Mouse (Mus musculus): ENCODE results near the gene Bcl2l15. TPM values are rescaled to one million over a fixed set of nuclear protein-coding genes. Genes with fewer than 3 reads are reported as not detected.
"Not testable (repeated sequence)": the region's sequence is repeated elsewhere in the genome, so short reads cannot be mapped to it uniquely, and the experiment has no call there.

Bcl2l15 gene
- polyA plus RNA-seq, 1 experiment from 2014 or later, result 5.2 TPM

DNA sequence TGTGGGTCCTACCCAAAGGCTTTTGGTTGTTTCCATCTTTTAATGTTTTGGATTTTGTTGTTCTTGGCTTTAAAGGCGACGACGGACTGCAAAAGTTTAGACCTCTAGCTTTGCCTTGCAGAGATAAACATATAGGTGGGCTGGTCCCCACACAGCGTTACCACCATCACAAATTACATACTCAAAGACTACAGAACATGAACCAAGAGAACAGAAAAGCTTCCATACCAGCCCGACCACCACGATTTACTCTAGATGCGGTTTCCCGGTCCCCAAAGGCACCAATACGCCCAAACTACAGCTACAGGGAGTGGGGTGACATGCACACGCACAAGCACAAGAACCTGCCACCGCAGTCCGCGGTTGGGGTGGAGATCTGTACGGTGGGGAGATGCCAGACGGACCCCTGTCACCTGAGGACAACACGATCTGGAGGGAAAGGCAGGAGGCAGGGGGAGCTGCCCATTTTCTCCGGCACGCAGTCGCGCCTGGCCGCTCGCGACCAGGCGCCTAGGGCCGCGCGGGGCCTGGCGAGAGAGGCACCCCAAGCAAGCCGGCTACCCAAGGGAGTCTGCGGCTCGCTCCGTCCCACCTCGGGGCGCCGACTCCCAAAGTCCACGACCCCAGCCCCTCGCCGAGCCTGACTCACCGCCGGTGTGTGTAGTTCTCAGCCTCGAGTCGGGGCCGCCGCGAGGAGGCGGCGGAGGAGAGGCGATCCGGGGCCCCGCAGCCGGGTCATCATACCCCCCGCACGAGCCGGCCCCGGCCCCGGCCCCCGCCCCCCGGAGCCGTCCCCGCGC lies 41.9 kb upstream of the Bcl2l15 start:
- WGBS, result under 1% methylated on average over 27 of the region's 61 CpGs
- Histone ChIP-seq H3K4me3 (ENCODE audit: low read depth, low read length) (peak overlapping the region; percentile 94), H3K36me3 (ENCODE audit: control insufficient read depth, insufficient read depth, low read length) (no peaks in the 10 kb centered on the region), H3K27me3 (ENCODE audit: control insufficient read depth, insufficient read depth, low read length) (no peaks in the 10 kb centered on the region), H3K4me2 (replicated peaks; ENCODE audit: low read depth) (peak overlapping the region; percentile 76), H3K9ac (ENCODE audit: low read length) (peak overlapping the region; percentile 94), H3K27ac (replicated peaks) (peak overlapping the region; percentile 96), H3K4me1 (replicated peaks; ENCODE audit: control insufficient read depth, insufficient read depth) (0 out of 2 replicates have a peak, but pooled peaks cover 2% of the 10 kb centered on the region), H3K9me3 (ENCODE audit: control insufficient read depth, low read length) (no peaks in the 10 kb centered on the region)
- DNase-seq (ENCODE audit: low spot score) (no peak), ATAC-seq (ENCODE audit: low FRiP score, low TSS enrichment) (peak; percentile 75)
- TF ChIP-seq EP300 (optimal IDR thresholded peaks at IDR 0.05), result no peak
- no peak for TF ChIP-seq CTCF (IDR thresholded peaks at IDR 0.05; ENCODE audit: low read depth)

DNA sequence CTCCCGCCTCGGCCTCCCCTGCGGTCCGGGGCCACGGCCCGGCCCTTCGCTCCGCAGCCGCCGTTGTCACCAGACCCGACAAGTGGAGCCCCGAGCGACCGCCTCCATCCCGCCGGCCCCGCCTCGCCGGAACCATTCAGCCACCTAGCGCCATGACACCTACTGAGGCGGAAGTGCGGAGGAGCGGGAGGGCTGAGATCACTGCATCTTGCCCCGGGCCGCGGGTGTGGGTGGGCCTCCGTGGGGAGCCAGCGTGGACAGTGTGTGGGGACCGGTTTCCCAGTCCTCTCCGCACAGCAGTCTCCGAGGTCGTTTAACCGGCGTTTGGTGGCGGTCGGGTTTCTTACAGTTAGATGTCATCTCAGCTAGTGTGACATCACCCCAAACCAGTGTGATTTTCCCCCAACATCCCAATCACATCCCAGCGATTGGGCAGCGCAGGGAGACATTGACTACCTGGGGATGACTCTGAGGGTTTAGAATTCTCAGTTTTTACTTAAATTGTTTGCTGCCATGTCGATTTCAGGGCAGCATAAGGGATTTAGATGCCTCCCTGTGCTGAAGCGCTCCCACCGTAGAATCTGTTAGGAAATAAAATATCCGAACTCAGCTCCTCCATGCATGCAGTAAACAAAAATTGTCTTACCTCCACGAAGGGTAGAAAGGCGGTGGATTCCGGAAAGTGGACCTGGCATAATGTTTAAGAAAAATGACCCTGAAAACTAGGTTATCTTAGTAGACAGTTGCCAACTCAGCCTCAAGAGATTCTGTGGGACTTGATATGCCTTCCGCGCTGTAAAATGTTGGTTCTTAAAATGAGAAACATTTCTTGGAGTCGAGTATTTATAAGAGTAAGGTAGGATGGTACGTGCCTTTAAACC lies 40.9 kb upstream of the Bcl2l15 start, which contains the start of gene Hipk1:
TSS of gene Hipk1 (minus strand) at position 334 of the 881 bp plus-strand sequence.
- Histone ChIP-seq H3K9ac (ENCODE audit: low read length) (peak within 1 kb of the TSS; percentile 94), H3K4me3 (ENCODE audit: low read depth, low read length) (peak within 1 kb of the TSS; percentile 94), H3K36me3 (ENCODE audit: control insufficient read depth, insufficient read depth, low read length) (no peaks in the 10 kb centered on the region), H3K9me3 (ENCODE audit: control insufficient read depth, low read length) (no peaks in the 10 kb centered on the region), H3K4me1 (replicated peaks; ENCODE audit: control insufficient read depth, insufficient read depth) (0 out of 2 replicates have a peak, but pooled peaks cover 2% of the 10 kb centered on the region), H3K27ac (replicated peaks) (peak within 1 kb of the TSS; percentile 96), H3K27me3 (ENCODE audit: control insufficient read depth, insufficient read depth, low read length) (no peaks in the 10 kb centered on the region), H3K4me2 (replicated peaks; ENCODE audit: low read depth) (peak within 1 kb of the TSS; percentile 76)
- ATAC-seq (ENCODE audit: low FRiP score, low TSS enrichment) (peak; percentile 97), DNase-seq (ENCODE audit: low spot score) (peak; percentile 96)
- peak; percentile 47 for TF ChIP-seq CTCF (IDR thresholded peaks at IDR 0.05; ENCODE audit: low read depth)
- peak; percentile 71 for TF ChIP-seq EP300 (optimal IDR thresholded peaks at IDR 0.05)
- 11% methylated on average over 46 of the region's 49 CpGs for WGBS

DNA sequence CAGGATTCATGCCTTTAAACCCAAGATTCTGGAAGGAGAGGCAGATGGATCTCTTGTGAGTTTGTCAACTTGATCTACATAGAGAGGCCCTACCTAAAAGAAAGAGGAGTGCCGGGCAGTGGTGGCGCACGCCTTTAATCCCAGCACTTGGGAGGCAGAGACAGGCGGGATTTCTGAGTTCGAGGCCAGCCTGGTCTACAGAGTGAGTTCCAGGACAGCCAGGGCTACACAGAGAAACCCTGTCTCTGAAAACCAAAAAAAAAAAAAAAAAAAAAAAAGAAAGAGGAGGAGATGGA lies 40.3 kb upstream of the Bcl2l15 start:
- not testable (repeated sequence) for H3K9ac ChIP-seq (ENCODE audit: low read length); H3K27me3 ChIP-seq (ENCODE audit: control insufficient read depth, insufficient read depth, low read length); H3K9me3 ChIP-seq (ENCODE audit: control insufficient read depth, low read length); H3K27ac ChIP-seq (replicated peaks); ATAC-seq (ENCODE audit: low FRiP score, low TSS enrichment); DNase-seq (ENCODE audit: low spot score); H3K4me1 ChIP-seq (replicated peaks; ENCODE audit: control insufficient read depth, insufficient read depth); H3K4me3 ChIP-seq (ENCODE audit: low read depth, low read length); H3K4me2 ChIP-seq (replicated peaks; ENCODE audit: low read depth); H3K36me3 ChIP-seq (ENCODE audit: control insufficient read depth, insufficient read depth, low read length)
- 89% methylated on average over 5 of the region's 5 CpGs for WGBS

DNA sequence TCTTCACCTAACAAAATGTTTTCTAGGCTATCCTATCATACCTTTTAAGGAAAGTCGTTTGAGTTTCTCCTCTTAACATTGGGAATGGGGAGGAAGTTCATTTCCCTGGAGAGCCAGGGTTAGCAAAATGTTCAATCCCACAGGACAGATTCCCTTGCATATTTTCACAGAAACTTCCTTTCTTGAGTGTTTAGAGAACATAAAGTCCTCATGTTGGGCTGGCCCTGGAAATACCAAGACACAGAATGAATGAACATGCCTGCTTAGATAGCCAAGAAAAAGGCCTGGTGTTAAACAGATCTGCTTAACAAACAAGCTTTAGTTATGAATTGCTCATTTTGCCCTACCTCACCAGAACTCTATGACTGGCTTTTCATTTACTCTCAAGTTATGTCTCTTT lies 39.8 kb upstream of the Bcl2l15 start:
- TF ChIP-seq CTCF (IDR thresholded peaks at IDR 0.05; ENCODE audit: low read depth), result no peak
- no peak for TF ChIP-seq EP300 (optimal IDR thresholded peaks at IDR 0.05)
- Histone ChIP-seq H3K36me3 (ENCODE audit: control insufficient read depth, insufficient read depth, low read length) (no peaks in the 10 kb centered on the region), H3K27me3 (ENCODE audit: control insufficient read depth, insufficient read depth, low read length) (no peaks in the 10 kb centered on the region), H3K9ac (ENCODE audit: low read length) (no peak overlapping the region), H3K4me3 (ENCODE audit: low read depth, low read length) (no peak overlapping the region), H3K9me3 (ENCODE audit: control insufficient read depth, low read length) (no peaks in the 10 kb centered on the region), H3K27ac (replicated peaks) (no peak overlapping the region), H3K4me1 (replicated peaks; ENCODE audit: control insufficient read depth, insufficient read depth) (0 out of 2 replicates have a peak, but pooled peaks cover under 1% of the 10 kb centered on the region), H3K4me2 (replicated peaks; ENCODE audit: low read depth) (no peak overlapping the region)
- DNase-seq (ENCODE audit: low spot score), result no peak
- 70% methylated on average over 1 of the region's 1 CpGs for WGBS
- ATAC-seq (ENCODE audit: low FRiP score, low TSS enrichment), result no peak

DNA sequence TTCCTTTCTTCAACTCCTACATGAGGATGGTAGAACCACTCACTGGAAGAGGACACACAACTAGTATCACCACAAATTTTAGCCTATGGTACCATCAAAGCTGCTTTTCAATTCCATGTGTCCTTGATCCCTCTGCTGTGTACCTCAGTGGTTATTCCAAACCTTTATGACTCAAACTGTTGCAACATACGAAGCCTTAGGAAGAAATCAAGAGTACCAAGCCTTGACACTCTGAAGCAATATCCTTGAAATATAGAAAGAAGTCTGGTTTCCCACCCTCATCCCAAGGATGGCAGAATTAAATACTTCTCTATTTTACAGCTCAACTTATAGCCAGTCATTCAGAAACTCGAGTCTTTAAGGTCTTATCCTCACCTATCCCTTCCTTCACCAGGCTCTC lies 36.0 kb upstream of the Bcl2l15 start:
- Histone ChIP-seq H3K27me3 (ENCODE audit: control insufficient read depth, insufficient read depth, low read length) (no peaks in the 10 kb centered on the region), H3K9ac (ENCODE audit: low read length) (no peak overlapping the region), H3K4me2 (replicated peaks; ENCODE audit: low read depth) (no peak overlapping the region), H3K36me3 (ENCODE audit: control insufficient read depth, insufficient read depth, low read length) (no peaks in the 10 kb centered on the region), H3K4me1 (replicated peaks; ENCODE audit: control insufficient read depth, insufficient read depth) (peaks cover under 1% of the 10 kb centered on the region; the same call in 1 of the 2 replicates), H3K9me3 (ENCODE audit: control insufficient read depth, low read length) (no peaks in the 10 kb centered on the region), H3K27ac (replicated peaks) (no peak overlapping the region), H3K4me3 (ENCODE audit: low read depth, low read length) (no peak overlapping the region)
- 61% methylated on average over 2 of the region's 2 CpGs for WGBS
- no peak for TF ChIP-seq EP300 (optimal IDR thresholded peaks at IDR 0.05)
- TF ChIP-seq CTCF (IDR thresholded peaks at IDR 0.05; ENCODE audit: low read depth), result no peak
- no peak for DNase-seq (ENCODE audit: low spot score)
- no peak for ATAC-seq (ENCODE audit: low FRiP score, low TSS enrichment)

Measured in stomach, postnatal 0 days (tissue).